Mouse (Mus musculus): Measurements from ENCODE around the gene Ncoa6. TPM values are rescaled to one million over a fixed set of nuclear protein-coding genes. Genes with fewer than 3 reads are reported as not detected.

The Ncoa6 gene
- total RNA-seq (2023): 43.7 and 45.9 TPM in 2 replicates

GRCm38 (mm10) chr2:155473570-155474088 lies at the start of gene Ncoa6:
Gene Ncoa6, minus strand, starts transcription at chr2:155473894.

DNA sequence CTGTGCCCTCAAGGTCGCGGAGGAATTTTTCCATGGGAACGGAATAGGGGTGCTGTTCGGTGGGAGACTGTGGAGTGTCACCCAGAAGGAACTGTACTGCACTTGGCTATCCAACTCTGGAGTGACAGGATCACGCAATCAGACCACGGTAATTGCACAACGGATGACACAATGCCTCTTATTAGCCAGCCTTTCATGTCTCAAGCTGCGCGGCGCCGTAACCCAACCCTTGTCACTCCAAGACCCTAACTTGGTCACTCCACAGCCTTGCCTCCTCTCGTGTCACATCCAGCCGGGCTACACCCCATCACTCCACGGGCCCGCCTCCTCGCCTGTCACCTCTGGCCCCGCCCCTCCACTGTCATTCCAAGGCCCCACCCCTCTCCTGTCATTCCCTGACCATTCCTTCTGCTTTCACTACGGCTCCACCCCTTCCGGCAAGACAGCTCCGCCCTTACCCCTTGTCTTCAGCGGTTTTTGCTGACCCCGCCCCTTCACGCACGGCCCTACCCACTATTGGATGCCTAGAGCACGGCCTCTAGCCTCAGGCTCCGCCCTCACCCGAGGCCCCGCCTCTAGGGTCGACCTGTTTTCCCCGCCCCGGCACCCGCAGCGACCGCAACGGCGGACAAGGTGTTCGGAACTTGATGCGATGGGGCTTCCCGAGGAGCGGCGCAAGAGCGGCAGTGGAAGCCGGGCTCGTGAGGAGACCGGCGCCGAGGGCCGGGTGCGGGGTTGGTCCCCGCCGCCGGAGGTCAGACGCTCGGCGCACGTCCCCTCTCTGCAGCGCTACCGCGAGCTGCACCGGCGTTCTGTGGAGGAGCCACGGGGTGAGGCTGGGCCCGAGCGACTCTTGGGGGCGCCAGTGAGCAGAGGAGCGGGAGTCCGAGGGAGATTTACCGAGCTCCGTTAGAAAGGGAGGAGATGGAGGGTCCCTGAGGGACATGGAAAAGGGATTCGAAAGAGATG lies 44.0 kb upstream of the Ncoa6 start, which contains the start of the genes Acss2 and Ggt7:
Gene Acss2, plus strand, starts transcription at position 494 of the 969 bp plus-strand sequence.
Gene Ggt7, minus strand, starts transcription at position 783 of the 969 bp plus-strand sequence.

DNA sequence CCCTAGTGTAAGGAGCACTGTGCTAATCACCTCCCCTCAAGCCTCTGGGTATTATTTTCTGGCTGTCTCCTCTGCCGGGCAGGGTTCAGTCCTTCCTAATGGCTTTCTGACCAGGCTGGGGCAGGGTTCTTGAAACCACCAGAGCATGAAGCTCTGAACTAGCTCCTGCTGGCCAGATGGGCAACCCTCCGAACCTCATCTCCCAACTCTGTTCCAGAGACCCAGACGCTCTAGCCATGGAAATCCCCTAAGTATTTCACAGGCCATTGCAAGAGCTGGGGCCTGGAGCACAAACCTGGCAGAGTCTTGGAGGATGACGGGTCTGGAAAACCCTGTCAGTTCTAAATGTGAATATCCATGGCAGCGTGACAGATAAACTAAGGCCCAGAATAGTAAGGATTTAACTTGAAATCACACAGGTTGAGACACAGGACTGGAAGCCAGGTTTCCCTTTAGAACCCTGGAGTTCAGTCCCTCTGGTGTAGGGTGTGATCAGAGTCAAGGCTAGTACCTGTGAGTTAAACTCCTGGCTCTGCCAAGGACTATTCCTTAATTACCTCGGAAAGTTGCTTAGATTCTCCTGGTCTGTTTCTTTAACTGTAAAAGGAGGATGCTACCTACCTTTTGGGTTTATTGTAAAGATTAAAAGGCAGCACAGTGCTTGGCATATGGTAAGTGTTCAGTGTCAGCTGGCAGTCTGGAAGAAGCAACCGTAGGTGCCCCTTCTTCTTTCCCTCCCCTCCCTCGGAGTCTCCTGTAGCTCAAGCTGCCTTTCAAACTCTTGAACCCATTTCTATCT lies 93.2 kb downstream of the Ncoa6 start, which contains the start of gene Trp53inp2:
Gene Trp53inp2, plus strand, starts transcription at position 799 of the 799 bp plus-strand sequence.

DNA sequence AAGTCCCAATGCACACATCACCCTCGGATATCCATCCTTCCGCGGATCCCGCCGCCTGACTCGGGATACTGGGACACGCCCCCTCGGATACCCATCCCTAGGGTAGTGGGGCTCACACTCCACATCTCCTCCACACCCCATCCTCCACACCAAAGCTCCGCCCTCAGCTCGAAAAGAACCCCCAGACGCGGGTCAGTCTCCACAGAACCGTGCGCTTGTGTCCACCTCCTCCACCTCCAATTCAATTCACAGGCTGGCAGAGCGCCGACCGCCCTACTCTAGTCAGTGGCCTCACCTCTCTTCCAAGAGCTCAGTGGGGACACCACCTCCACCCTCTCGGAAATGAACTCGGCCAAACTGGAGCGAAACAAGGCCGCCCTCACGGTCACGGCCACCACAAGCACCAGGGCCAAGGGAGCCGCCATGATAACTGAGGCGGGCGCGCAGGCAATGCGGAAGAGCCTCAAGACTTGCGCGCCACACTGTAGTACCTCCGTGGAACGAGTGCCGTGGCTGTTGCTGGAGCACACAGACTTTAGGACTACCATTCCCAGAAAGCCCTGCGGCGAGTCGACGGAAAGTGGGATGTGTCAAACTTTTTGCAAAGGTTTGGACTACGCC lies 116.6 kb downstream of the Ncoa6 start, which contains the start of gene Pigu:
Gene Pigu, minus strand, starts transcription at position 460 of the 621 bp plus-strand sequence.

Other genes with a start within 250 kb of the Ncoa6 start
- 66.0 and 82.4 TPM in 2 replicates for gene Dynlrb1, start 237.4 kb downstream of the Ncoa6 start, total RNA-seq (2023)
- 33.6 and 47.4 TPM in 2 replicates for gene Map1lc3a, start 197.6 kb downstream of the Ncoa6 start, total RNA-seq (2023)
- 12.3 and 12.6 TPM in 2 replicates for gene Pigu, start 116.5 kb downstream of the Ncoa6 start, total RNA-seq (2023)
- gene Trp53inp2, start 92.8 kb downstream of the Ncoa6 start, total RNA-seq (2023): 431 and 452 TPM in 2 replicates
- 4.9 and 5.4 TPM in 2 replicates for gene Acss2, start 44.1 kb upstream of the Ncoa6 start, total RNA-seq (2023)
- gene Ggt7, start 44.3 kb upstream of the Ncoa6 start, total RNA-seq (2023): not detected in 2 replicates
- gene Gss, start 118.9 kb upstream of the Ncoa6 start, total RNA-seq (2023): 9.7 and 14.6 TPM in 2 replicates
- gene Myh7b, start 137.3 kb upstream of the Ncoa6 start, total RNA-seq (2023): not detected in 2 replicates
- 116 and 139 TPM in 2 replicates for gene Trpc4ap, start 218.5 kb upstream of the Ncoa6 start, total RNA-seq (2023)